Mouse (Mus musculus): ENCODE results near the gene Smarca2. TPM values are rescaled to one million over a fixed set of nuclear protein-coding genes. Genes with fewer than 3 reads are reported as not detected.

Gene Smarca2
- polyA plus RNA-seq (2016; fragmentation: Nextera tagmentation; extraction: Ambion mirVana) = 7.5 and 8.1 TPM in 2 replicates

GRCm38 (mm10) chr19:26604755-26605300, at the start of gene Smarca2:
Smarca2 (plus strand) TSS chr19:26605050.
- ATAC-seq = peak; percentile 93
- peaks cover 80% of the 10 kb centered on the region for H3K27me3 ChIP-seq (replicated peaks)
- H3K4me1 ChIP-seq = peaks cover 27% of the 10 kb centered on the region
- H3K27ac ChIP-seq = peak within 1 kb of the TSS; percentile 48; the same call in 1 of the 2 replicates
- H3K36me3 ChIP-seq = no peaks in the 10 kb centered on the region
- no peaks in the 10 kb centered on the region for H3K9me3 ChIP-seq (replicated peaks)
- H3K4me3 ChIP-seq = peak within 1 kb of the TSS; percentile 69
- WGBS (ENCODE audit: insufficient replicate concordance) = under 1% methylated on average over 45 of the region's 45 CpGs
- peak within 1 kb of the TSS; percentile 93 for H3K4me2 ChIP-seq
- H3K9ac ChIP-seq = peak within 1 kb of the TSS; percentile 68

GRCm38 (mm10) chr19:26564850-26565249, 40.0 kb upstream of the Smarca2 start:
- Histone ChIP-seq H3K36me3 (no peaks in the 10 kb centered on the region), H3K4me1 (no peaks in the 10 kb centered on the region), H3K9ac (no peak overlapping the region), H3K27ac (no peak overlapping the region), H3K4me3 (no peak overlapping the region), H3K4me2 (no peak overlapping the region), H3K27me3 (replicated peaks) (no peaks in the 10 kb centered on the region), H3K9me3 (replicated peaks) (no peaks in the 10 kb centered on the region)
- WGBS (ENCODE audit: insufficient replicate concordance) = 48% methylated on average over 2 of the region's 2 CpGs
- ATAC-seq = no peak

- no peak overlapping the region for H3K27ac ChIP-seq
- H3K9me3 ChIP-seq (replicated peaks) = no peaks in the 10 kb centered on the region
- H3K4me1 ChIP-seq = no peaks in the 10 kb centered on the region
- 82% methylated on average over 9 of the region's 9 CpGs for WGBS (ENCODE audit: insufficient replicate concordance)
- H3K9ac ChIP-seq = no peak overlapping the region
- no peaks in the 10 kb centered on the region for H3K27me3 ChIP-seq (replicated peaks)
- no peak overlapping the region for H3K4me3 ChIP-seq
- H3K36me3 ChIP-seq = no peaks in the 10 kb centered on the region
- H3K4me2 ChIP-seq = no peak overlapping the region
- ATAC-seq = no peak
Observed at GRCm38 (mm10) chr19:26566109-26566508, 38.7 kb upstream of the Smarca2 start.

- H3K9me3 ChIP-seq (replicated peaks) = no peaks in the 10 kb centered on the region
- no peak for ATAC-seq
- 62% methylated on average over 5 of the region's 5 CpGs for WGBS (ENCODE audit: insufficient replicate concordance)
- no peaks in the 10 kb centered on the region for H3K4me1 ChIP-seq
- H3K4me3 ChIP-seq = no peak overlapping the region
- no peak overlapping the region for H3K4me2 ChIP-seq
- no peaks in the 10 kb centered on the region for H3K36me3 ChIP-seq
- H3K27me3 ChIP-seq (replicated peaks) = no peaks in the 10 kb centered on the region
- no peak overlapping the region for H3K9ac ChIP-seq
- H3K27ac ChIP-seq = no peak overlapping the region
Observed at GRCm38 (mm10) chr19:26568236-26568635, 36.6 kb upstream of the Smarca2 start.

GRCm38 (mm10) chr19:26568941-26569340, 35.9 kb upstream of the Smarca2 start:
- H3K9me3 ChIP-seq (replicated peaks) = no peaks in the 10 kb centered on the region

GRCm38 (mm10) chr19:26569461-26569860, 35.4 kb upstream of the Smarca2 start:
- Histone ChIP-seq H3K4me3 (no peak overlapping the region), H3K4me1 (no peaks in the 10 kb centered on the region), H3K4me2 (no peak overlapping the region), H3K27me3 (replicated peaks) (no peaks in the 10 kb centered on the region), H3K9me3 (replicated peaks) (no peaks in the 10 kb centered on the region), H3K36me3 (no peaks in the 10 kb centered on the region), H3K27ac (no peak overlapping the region), H3K9ac (no peak overlapping the region)
- WGBS (ENCODE audit: insufficient replicate concordance) = 77% methylated on average over 1 of the region's 1 CpGs
- ATAC-seq = no peak

More at GRCm38 (mm10) chr19:26568941-26569340, 35.9 kb upstream of the Smarca2 start:
- Histone ChIP-seq H3K27me3 (replicated peaks) (no peaks in the 10 kb centered on the region), H3K4me3 (no peak overlapping the region), H3K4me1 (no peaks in the 10 kb centered on the region), H3K27ac (no peak overlapping the region), H3K4me2 (no peak overlapping the region), H3K9ac (no peak overlapping the region), H3K36me3 (no peaks in the 10 kb centered on the region)
- 70% methylated on average over 5 of the region's 5 CpGs for WGBS (ENCODE audit: insufficient replicate concordance)
- no peak for ATAC-seq

GRCm38 (mm10) chr19:26579645-26580044, 25.2 kb upstream of the Smarca2 start:
- no peak overlapping the region for H3K27ac ChIP-seq
- H3K4me2 ChIP-seq = no peak overlapping the region
- no peak overlapping the region for H3K4me3 ChIP-seq
- H3K36me3 ChIP-seq = no peaks in the 10 kb centered on the region
- no peaks in the 10 kb centered on the region for H3K27me3 ChIP-seq (replicated peaks)
- WGBS (ENCODE audit: insufficient replicate concordance) = 73% methylated on average over 5 of the region's 5 CpGs
- H3K9ac ChIP-seq = no peak overlapping the region
- ATAC-seq = no peak
- no peaks in the 10 kb centered on the region for H3K9me3 ChIP-seq (replicated peaks)
- no peaks in the 10 kb centered on the region for H3K4me1 ChIP-seq

GRCm38 (mm10) chr19:26580061-26580460, 24.8 kb upstream of the Smarca2 start:
- H3K4me1 ChIP-seq = no peaks in the 10 kb centered on the region
- no peak overlapping the region for H3K4me3 ChIP-seq
- ATAC-seq = no peak
- H3K27me3 ChIP-seq (replicated peaks) = no peaks in the 10 kb centered on the region
- H3K27ac ChIP-seq = no peak overlapping the region
- no peaks in the 10 kb centered on the region for H3K36me3 ChIP-seq
- no peak overlapping the region for H3K4me2 ChIP-seq
- no peak overlapping the region for H3K9ac ChIP-seq
- WGBS (ENCODE audit: insufficient replicate concordance) = 70% methylated on average over 1 of the region's 1 CpGs
- H3K9me3 ChIP-seq (replicated peaks) = no peaks in the 10 kb centered on the region

GRCm38 (mm10) chr19:26594661-26595060, 10.2 kb upstream of the Smarca2 start:
- no peaks in the 10 kb centered on the region for H3K4me1 ChIP-seq
- H3K36me3 ChIP-seq = no peaks in the 10 kb centered on the region
- H3K4me3 ChIP-seq = no peak overlapping the region
- no peaks in the 10 kb centered on the region for H3K9me3 ChIP-seq (replicated peaks)
- ATAC-seq = no peak
- H3K27me3 ChIP-seq (replicated peaks) = 0 out of 2 replicates have a peak, but pooled peaks cover 1% of the 10 kb centered on the region
- H3K27ac ChIP-seq = no peak overlapping the region
- H3K4me2 ChIP-seq = no peak overlapping the region
- H3K9ac ChIP-seq = no peak overlapping the region

- Histone ChIP-seq H3K27ac (no peak overlapping the region), H3K4me2 (no peak overlapping the region), H3K36me3 (no peaks in the 10 kb centered on the region), H3K9ac (no peak overlapping the region), H3K27me3 (replicated peaks) (peaks cover 53% of the 10 kb centered on the region), H3K9me3 (replicated peaks) (no peaks in the 10 kb centered on the region), H3K4me3 (no peak overlapping the region), H3K4me1 (peaks cover 17% of the 10 kb centered on the region; the same call in 1 of the 2 replicates)
- 50% methylated on average over 4 of the region's 4 CpGs for WGBS (ENCODE audit: insufficient replicate concordance)
- ATAC-seq = no peak
Observed at GRCm38 (mm10) chr19:26601459-26601858, 3.4 kb upstream of the Smarca2 start.

- peaks cover 72% of the 10 kb centered on the region for H3K27me3 ChIP-seq (replicated peaks)
- H3K4me3 ChIP-seq = no peak overlapping the region
- H3K9me3 ChIP-seq (replicated peaks) = no peaks in the 10 kb centered on the region
- no peak for ATAC-seq
- no peak overlapping the region for H3K9ac ChIP-seq
- H3K4me1 ChIP-seq = peaks cover 27% of the 10 kb centered on the region
- H3K27ac ChIP-seq = no peak overlapping the region
- H3K36me3 ChIP-seq = no peaks in the 10 kb centered on the region
- peak overlapping the region; percentile 93; the same call in 1 of the 2 replicates for H3K4me2 ChIP-seq
- 50% methylated on average over 2 of the region's 2 CpGs for WGBS (ENCODE audit: insufficient replicate concordance)
Observed at GRCm38 (mm10) chr19:26603296-26603860, 1.5 kb upstream of the Smarca2 start.

GRCm38 (mm10) chr19:26603906-26604754, 720 bp upstream of the Smarca2 start:
- Histone ChIP-seq H3K36me3 (no peaks in the 10 kb centered on the region), H3K9ac (peak overlapping the region; percentile 68), H3K27ac (peak overlapping the region; percentile 48; the same call in 1 of the 2 replicates), H3K27me3 (replicated peaks) (peaks cover 78% of the 10 kb centered on the region), H3K4me3 (peak overlapping the region; percentile 69), H3K9me3 (replicated peaks) (no peaks in the 10 kb centered on the region), H3K4me1 (peaks cover 27% of the 10 kb centered on the region), H3K4me2 (peak overlapping the region; percentile 93)
- peak; percentile 38 for ATAC-seq
- 4% methylated on average over 34 of the region's 36 CpGs for WGBS (ENCODE audit: insufficient replicate concordance)
